Mouse (Mus musculus) forebrain, postnatal 0 days (tissue): ENCODE results near the gene Rnf220. TPM values are rescaled to one million over a fixed set of nuclear protein-coding genes. Genes with fewer than 3 reads are reported as not detected.

Experiments used
- ATAC-seq: fragments of 200-750 bp; cut with Nextera tagmentation; 2 replicates; pipeline ENCODE4 v1.8.0; 2017; ENCODE audit warnings: mild to moderate bottlenecking, moderate library complexity
- DNase-seq: peaks from one replicate; pipeline ENCODE4 v3.0.0-alpha.2; 2015
- H3K27ac ChIP-seq: fragments of 300-500 bp; sonication (generic); 2 replicates; pipeline ENCODE4 v1.5.1; 2014; ENCODE audit warnings: low read depth, mild to moderate bottlenecking, antibody characterized with exemption, low read length, moderate library complexity, mixed read lengths
- H3K27me3 ChIP-seq: fragments of 300-500 bp; sonication (generic); 2 replicates; pipeline ENCODE4 v1.6.1; 2014; ENCODE audit warnings: mild to moderate bottlenecking, low read length, mixed read lengths; ENCODE audit not compliant: insufficient read depth
- H3K36me3 ChIP-seq: fragments of 300-500 bp; sonication (generic); 2 replicates; pipeline ENCODE4 v1.6.1; 2014; ENCODE audit warnings: mild to moderate bottlenecking, moderate library complexity; ENCODE audit not compliant: insufficient read depth
- H3K4me1 ChIP-seq: fragments of 300-500 bp; sonication (generic); 2 replicates; pipeline ENCODE4 v1.6.1; 2014; ENCODE audit warnings: antibody characterized with exemption; ENCODE audit not compliant: insufficient read depth
- H3K4me2 ChIP-seq: fragments of 300-500 bp; sonication (generic); 2 replicates; pipeline ENCODE4 v1.6.1; 2014; ENCODE audit warnings: low read depth, mild to moderate bottlenecking, moderate library complexity
- H3K4me3 ChIP-seq: fragments of 300-500 bp; sonication (generic); 2 replicates; pipeline ENCODE4 v1.5.1; 2014; ENCODE audit warnings: low read depth, low read length, mixed read lengths
- H3K9ac ChIP-seq: fragments of 300-500 bp; sonication (generic); 2 replicates; pipeline ENCODE4 v1.6.1; 2014; ENCODE audit warnings: mild to moderate bottlenecking
- H3K9me3 ChIP-seq: fragments of 300-500 bp; sonication (generic); 2 replicates; pipeline ENCODE4 v1.6.1; 2016; ENCODE audit warnings: low read length
- CTCF ChIP-seq: sonication (generic); IDR thresholded peaks from 2 replicates; pipeline ENCODE4 v1.5.1; 2016; ENCODE audit warnings: antibody characterized with exemption, control low read depth, low read depth
- WGBS: fragments of 180-500 bp; shearing (Covaris S2); extraction: QIAGEN DNeasy Blood & Tissue Kit; methylation state at CpG from one replicate; pipeline ENCODE4 v1.1.7; 2014; 5-methylcytosine and 5-hydroxymethylcytosine counted together
- polyA plus RNA-seq: library from polyadenylated mRNA; unstranded; fragments of >200 nt; fragmentation: Nextera tagmentation; extraction: Ambion mirVana; gene quantifications from 2 replicates; pipeline ENCODE4 v1.2.1, GENCODE M21; 2015
- total RNA-seq: library from RNA; depleted of rRNA; stranded (reverse); fragments of >200 nt; gene quantifications from 2 replicates; pipeline ENCODE4 v1.2.3, GENCODE M21; 2014

The Rnf220 gene
- total and polyA plus RNA-seq, 2 experiments from 2014 or later: 140 to 185 TPM

DNA sequence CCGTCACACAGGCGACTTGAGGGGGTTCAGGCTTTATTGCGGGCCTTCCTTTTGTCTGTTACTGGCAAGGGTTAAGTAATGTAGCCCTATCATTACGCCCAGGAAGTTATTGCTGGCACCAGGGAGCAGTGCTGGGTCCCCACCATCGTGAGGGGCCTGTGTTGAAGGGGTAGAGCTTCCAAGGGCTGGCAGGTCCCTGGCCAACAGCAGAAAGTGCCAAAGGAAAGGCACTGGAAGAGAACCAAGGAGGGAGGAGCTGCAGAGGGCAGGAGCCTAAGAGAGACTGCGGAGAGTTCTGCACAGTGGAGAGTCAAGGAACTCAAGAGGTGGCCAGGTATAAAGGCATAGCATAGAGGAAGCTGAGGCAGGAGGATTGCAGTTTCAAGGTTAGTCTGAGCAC, 242.2 kb downstream of the Rnf220 start:
- H3K9ac ChIP-seq: no peak overlapping the region
- no peaks in the 10 kb centered on the region for H3K36me3 ChIP-seq
- H3K27me3 ChIP-seq: no peaks in the 10 kb centered on the region
- no peak overlapping the region for H3K4me3 ChIP-seq
- no peak overlapping the region for H3K4me2 ChIP-seq
- no peak for ATAC-seq
- H3K27ac ChIP-seq: no peak overlapping the region
- H3K4me1 ChIP-seq: no peaks in the 10 kb centered on the region
- TF ChIP-seq CTCF: no peak
- WGBS: 32% methylated on average over 6 of the region's 6 CpGs
- H3K9me3 ChIP-seq: no peaks in the 10 kb centered on the region
- no peak for DNase-seq

DNA sequence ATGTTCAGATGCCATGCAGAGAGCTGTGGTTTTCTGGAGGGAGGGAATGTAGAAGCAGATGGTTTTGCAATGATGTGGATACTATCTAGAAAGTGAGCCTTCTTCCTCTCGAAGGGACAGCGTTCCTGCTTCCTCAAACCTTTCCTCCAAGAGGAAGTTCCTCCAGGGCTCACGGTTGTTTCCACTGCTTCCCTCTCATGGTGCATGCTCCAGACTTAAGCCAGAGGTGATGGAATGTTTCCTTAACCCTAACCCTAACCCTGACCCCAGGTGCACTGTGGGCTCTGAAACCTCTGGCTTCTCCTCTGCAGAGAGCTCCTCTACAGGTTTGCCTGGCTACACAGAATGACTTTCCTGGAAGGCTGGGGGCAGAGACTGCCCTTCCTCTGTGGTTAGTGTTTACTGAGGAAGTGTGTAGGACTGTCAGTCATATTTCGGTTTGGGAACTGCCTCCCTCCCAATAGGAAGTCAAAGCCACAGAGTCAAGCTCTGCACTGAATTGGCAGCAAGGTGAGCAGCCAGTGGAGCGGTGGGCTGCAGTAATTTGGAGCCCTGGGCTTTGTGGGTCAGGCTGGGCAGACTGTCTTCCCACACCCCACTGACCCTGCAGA, 242.7 kb downstream of the Rnf220 start:
- no peak overlapping the region for H3K4me3 ChIP-seq
- WGBS: 52% methylated on average over 5 of the region's 5 CpGs

DNA sequence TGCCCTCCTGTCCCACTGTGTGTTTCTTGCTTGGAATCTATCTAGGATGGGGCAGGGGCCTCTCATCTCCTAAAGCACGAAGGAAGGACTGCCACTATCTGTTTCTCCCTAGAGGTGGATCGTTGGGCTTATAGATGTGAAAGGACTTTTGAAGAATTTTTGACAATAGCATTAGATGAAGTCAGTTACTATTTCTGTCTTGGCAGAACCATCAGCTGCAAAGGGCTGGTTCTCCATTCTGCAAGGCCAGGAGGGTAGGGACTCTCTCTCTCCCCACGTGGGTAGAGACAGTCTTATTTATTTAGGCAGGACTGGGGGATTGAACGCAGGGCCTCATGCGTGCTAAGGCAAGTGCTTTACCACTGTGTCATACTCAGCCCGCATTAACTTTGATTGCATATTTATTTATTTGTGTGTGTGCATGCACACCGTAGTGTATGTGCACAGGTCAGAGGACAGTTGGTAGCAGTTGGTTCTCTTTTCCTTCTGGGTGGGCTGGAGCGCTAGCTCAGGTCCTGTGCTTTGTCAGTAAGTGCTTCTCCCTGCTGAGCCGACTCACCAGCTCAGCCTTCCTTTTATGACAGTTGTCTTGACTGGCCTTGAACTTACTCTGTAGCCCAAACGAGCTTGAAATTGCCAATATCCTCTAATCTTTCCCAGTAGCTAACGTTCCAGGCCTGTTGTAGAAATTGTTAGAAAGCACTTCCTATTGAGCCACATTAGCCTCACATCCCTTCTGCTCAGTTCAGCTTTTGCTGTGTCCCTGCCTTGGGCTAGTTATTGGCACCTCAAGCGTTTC, 243.4 kb downstream of the Rnf220 start:
- H3K9ac ChIP-seq: no peak overlapping the region
- H3K36me3 ChIP-seq: no peaks in the 10 kb centered on the region
- H3K4me2 ChIP-seq: no peak overlapping the region
- no peak overlapping the region for H3K27ac ChIP-seq
- no peak for TF ChIP-seq CTCF
- no peaks in the 10 kb centered on the region for H3K9me3 ChIP-seq
- ATAC-seq (no peak), DNase-seq (no peak)
- no peak overlapping the region for H3K4me3 ChIP-seq
- 68% methylated on average over 12 of the region's 12 CpGs for WGBS
- no peaks in the 10 kb centered on the region for H3K4me1 ChIP-seq
- H3K27me3 ChIP-seq: no peaks in the 10 kb centered on the region

More for the DNA sequence above, 242.7 kb downstream of the Rnf220 start:
- no peak overlapping the region for H3K9ac ChIP-seq
- TF ChIP-seq CTCF: no peak
- no peak for ATAC-seq
- DNase-seq: no peak
- no peak overlapping the region for H3K27ac ChIP-seq
- no peaks in the 10 kb centered on the region for H3K36me3 ChIP-seq
- H3K4me2 ChIP-seq: no peak overlapping the region
- H3K4me1 ChIP-seq: no peaks in the 10 kb centered on the region
- no peaks in the 10 kb centered on the region for H3K27me3 ChIP-seq
- no peaks in the 10 kb centered on the region for H3K9me3 ChIP-seq

DNA sequence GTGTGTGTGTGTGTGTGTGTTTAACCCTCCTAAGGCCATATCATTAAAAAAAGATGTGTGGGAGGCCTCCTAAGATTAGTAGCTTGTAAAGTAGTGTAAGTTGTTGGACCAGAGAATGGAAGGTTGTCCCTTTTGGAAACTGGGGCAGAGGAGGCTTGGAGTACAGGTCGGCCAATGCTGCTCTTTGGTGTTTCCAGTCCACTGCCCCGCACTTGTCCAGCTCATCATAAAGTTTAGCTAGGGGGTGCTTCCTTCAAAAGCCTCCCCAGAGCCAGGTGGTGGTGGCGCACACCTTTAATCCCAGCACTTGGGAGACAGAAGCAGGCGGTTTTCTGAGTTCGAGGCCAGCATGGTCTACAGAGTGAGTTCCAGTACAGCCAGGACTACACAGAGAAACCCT, 244.1 kb downstream of the Rnf220 start:
- no peak for ATAC-seq
- H3K4me2 ChIP-seq: peak overlapping the region; percentile 63; the same call in 1 of the 2 replicates
- no peak overlapping the region for H3K9ac ChIP-seq
- H3K27me3 ChIP-seq: no peaks in the 10 kb centered on the region
- no peak for DNase-seq
- H3K4me3 ChIP-seq: no peak overlapping the region
- WGBS: 79% methylated on average over 5 of the region's 5 CpGs
- TF ChIP-seq CTCF: no peak
- H3K9me3 ChIP-seq: no peaks in the 10 kb centered on the region
- no peaks in the 10 kb centered on the region for H3K4me1 ChIP-seq
- H3K36me3 ChIP-seq: no peaks in the 10 kb centered on the region
- 0 out of 2 replicates have a peak overlapping the region, but pooled peaks have one; percentile 42 for H3K27ac ChIP-seq

DNA sequence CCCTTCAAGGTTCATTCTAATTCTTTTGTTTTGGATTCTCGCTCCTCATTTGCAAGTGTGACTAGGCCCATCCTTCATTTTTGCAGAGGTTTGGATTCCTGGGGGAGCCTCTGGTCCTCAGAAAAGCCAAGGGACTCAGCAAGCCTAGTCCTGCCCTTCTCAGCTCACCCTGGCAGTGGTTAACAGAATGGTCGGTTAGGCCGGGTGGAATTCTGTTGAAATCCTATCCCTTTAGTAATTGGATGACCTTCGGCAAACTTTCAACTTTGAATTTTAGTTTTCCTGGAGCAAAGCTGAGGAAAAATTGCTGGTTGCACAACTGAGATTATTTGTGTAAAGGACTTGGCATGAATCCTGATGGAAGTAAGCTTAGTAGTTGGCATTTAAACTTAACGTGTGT, 244.5 kb downstream of the Rnf220 start:
- Histone ChIP-seq H3K9me3 (no peaks in the 10 kb centered on the region), H3K4me3 (peak overlapping the region; percentile 52), H3K9ac (peak overlapping the region; percentile 71), H3K27me3 (no peaks in the 10 kb centered on the region), H3K4me2 (peak overlapping the region; percentile 63), H3K36me3 (no peaks in the 10 kb centered on the region), H3K27ac (peak overlapping the region; percentile 42; the same call in 1 of the 2 replicates), H3K4me1 (no peaks in the 10 kb centered on the region)
- WGBS: 20% methylated on average over 5 of the region's 5 CpGs
- no peak for TF ChIP-seq CTCF
- ATAC-seq (no peak; the same call in 1 of the 2 replicates), DNase-seq (no peak)

DNA sequence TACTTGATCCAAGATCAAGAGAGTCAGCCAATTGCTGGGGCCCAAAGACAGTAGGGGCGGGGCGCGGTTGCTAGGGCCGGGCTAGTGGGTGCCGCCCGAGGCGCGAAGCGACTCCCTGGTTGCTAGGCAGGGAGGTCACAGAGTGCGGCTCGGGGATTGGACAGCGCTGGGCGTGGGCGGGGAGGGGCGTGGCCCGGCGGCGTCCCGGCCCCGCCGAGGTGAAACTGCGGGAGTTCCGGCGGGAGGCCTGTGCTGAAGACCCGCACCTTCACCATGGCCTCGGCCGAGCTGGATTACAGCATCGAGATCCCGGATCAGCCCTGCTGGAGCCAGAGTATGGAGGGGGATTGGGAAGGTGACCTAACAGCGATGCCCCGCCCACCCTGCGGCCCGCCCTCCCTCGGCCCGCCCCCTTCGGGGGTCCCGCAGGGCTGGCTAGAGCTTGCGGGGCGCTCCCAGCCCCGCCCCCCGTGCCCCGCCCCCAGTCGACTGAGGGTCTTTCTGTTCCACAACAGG, 245.0 kb downstream of the Rnf220 start, which contains the start of the genes Tmem53 and Armh1:
Tmem53 (plus strand) TSS at position 151 of the 516 bp plus-strand sequence.
Armh1 (minus strand) TSS at position 325 of the 516 bp plus-strand sequence.
- Histone ChIP-seq H3K36me3 (no peaks in the 10 kb centered on the region), H3K27me3 (no peaks in the 10 kb centered on the region), H3K4me2 (peak within 1 kb of the TSS; percentile 63), H3K27ac (peak within 1 kb of the TSS; percentile 42; the same call in 1 of the 2 replicates), H3K4me1 (no peaks in the 10 kb centered on the region), H3K9me3 (no peaks in the 10 kb centered on the region), H3K9ac (peak within 1 kb of the TSS; percentile 71), H3K4me3 (peak within 1 kb of the TSS; percentile 52)
- WGBS: 1% methylated on average over 41 of the region's 43 CpGs
- peak; percentile 86 for DNase-seq
- TF ChIP-seq CTCF: no peak
- ATAC-seq: peak; percentile 96

DNA sequence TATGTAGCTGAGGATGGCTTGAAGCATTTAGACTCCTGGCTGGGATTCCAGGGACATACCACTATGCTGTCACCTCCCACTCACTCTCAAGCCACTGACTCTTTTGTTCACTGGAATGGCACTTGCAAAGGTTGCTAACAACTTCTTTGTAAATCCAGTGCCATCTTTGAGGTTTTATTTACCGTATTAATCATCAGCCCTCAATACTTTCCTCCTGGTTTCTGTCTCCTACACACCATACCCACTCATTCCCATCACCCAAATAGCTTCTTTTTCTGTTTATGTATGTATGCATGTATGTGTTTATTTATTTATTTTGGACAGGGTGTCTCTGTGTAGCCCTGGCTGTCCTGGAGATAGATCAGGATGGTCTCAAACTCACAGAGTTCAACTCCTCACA, 245.9 kb downstream of the Rnf220 start:
- no peaks in the 10 kb centered on the region for H3K9me3 ChIP-seq
- no peaks in the 10 kb centered on the region for H3K27me3 ChIP-seq
- peak overlapping the region; percentile 63; the same call in 1 of the 2 replicates for H3K4me2 ChIP-seq
- no peak for TF ChIP-seq CTCF
- no peak overlapping the region for H3K27ac ChIP-seq
- no peaks in the 10 kb centered on the region for H3K36me3 ChIP-seq
- H3K4me3 ChIP-seq: no peak overlapping the region
- H3K4me1 ChIP-seq: no peaks in the 10 kb centered on the region
- no peak overlapping the region for H3K9ac ChIP-seq
- WGBS: 75% methylated on average over 1 of the region's 1 CpGs
- ATAC-seq: no peak
- no peak for DNase-seq
